Mouse (Mus musculus) myocyte (in vitro differentiated cells): Measurements from ENCODE around the gene Rhebl1.

ENCODE experiments used
- CEBPB ChIP-seq: IDR thresholded peaks from 2 replicates; pipeline ENCODE4 v1.6.1; 2011; ENCODE audit warnings: mild to moderate bottlenecking, moderate library complexity; ENCODE audit not compliant: poor library complexity, insufficient read depth, severe bottlenecking
- E2F4 ChIP-seq: IDR thresholded peaks from one replicate; pipeline ENCODE4 v1.6.1; 2011; ENCODE audit warnings: mild to moderate bottlenecking, control low read depth, moderate library complexity; ENCODE audit not compliant: insufficient read depth
- MAX ChIP-seq: IDR thresholded peaks from one replicate; pipeline ENCODE4 v1.6.1; 2011; ENCODE audit warnings: low read depth, mild to moderate bottlenecking, control low read depth
- MYOD1 ChIP-seq, 3 experiments: IDR thresholded peaks; one replicate each; pipeline ENCODE4 v1.6.1; 2011; ENCODE audit warnings: control low read depth in 2 of 3, low read depth in 2 of 3, mild to moderate bottlenecking in 2 of 3, moderate library complexity in 1 of 3; ENCODE audit not compliant: insufficient read length in 2 of 3, control insufficient read depth in 1 of 3
- MYOG ChIP-seq, 3 experiments: IDR thresholded peaks; one replicate each; pipeline ENCODE4 v1.6.1; 2011; ENCODE audit warnings: control low read depth in 2 of 3, low read depth in 2 of 3, mild to moderate bottlenecking in 2 of 3; ENCODE audit not compliant: insufficient read length in 2 of 3, control insufficient read depth in 1 of 3, insufficient read depth in 1 of 3
- POLR2A ChIP-seq: IDR thresholded peaks from one replicate; pipeline ENCODE4 v1.6.1; 2011; ENCODE audit warnings: low read depth, mild to moderate bottlenecking, control low read depth, moderate library complexity; ENCODE audit not compliant: insufficient read length
- POLR2AphosphoS2 ChIP-seq: IDR thresholded peaks from one replicate; pipeline ENCODE4 v1.6.1; 2011; ENCODE audit warnings: low read depth, control low read depth; ENCODE audit not compliant: insufficient read length
- TCF12 ChIP-seq: IDR thresholded peaks from one replicate; pipeline ENCODE4 v1.6.1; 2011; ENCODE audit warnings: mild to moderate bottlenecking, control low read depth; ENCODE audit not compliant: poor library complexity, insufficient read depth, severe bottlenecking
- TCF3 ChIP-seq: IDR thresholded peaks from one replicate; pipeline ENCODE4 v1.6.1; 2011; ENCODE audit warnings: low read depth, control low read depth; ENCODE audit not compliant: insufficient read length
- USF1 ChIP-seq: IDR thresholded peaks from one replicate; pipeline ENCODE4 v1.6.1; 2011; ENCODE audit warnings: low read depth, mild to moderate bottlenecking, control low read depth, moderate library complexity

GRCm38 (mm10) chr15:98871070-98871915, 23.0 kb downstream of the Rhebl1 start, which contains the start of gene Kmt2d:
- TF ChIP-seq MAX (no peak), TCF3 (no peak), POLR2A (peak; percentile 12), POLR2AphosphoS2 (no peak), MYOD1 (IDR thresholded peaks at IDR 0.05; ENCODE audit: control insufficient read depth in 1 of 3, insufficient read length in 2 of 3, low read depth in 2 of 3) (peak in 1 of 3 experiments; percentile 1), CEBPB (no peak), TCF12 (no peak), USF1 (no peak), E2F4 (no peak), MYOG (IDR thresholded peaks at IDR 0.05; ENCODE audit: control insufficient read depth in 1 of 3, insufficient read depth in 1 of 3, insufficient read length in 2 of 3, low read depth in 2 of 3) (peak in 1 of 3 experiments; percentile 7)
